Mouse (Mus musculus) heart, embryonic 12.5 days (tissue): ENCODE data around the gene Sec14l2. TPM values are rescaled to one million over a fixed set of nuclear protein-coding genes. Genes with fewer than 3 reads are reported as not detected.

ENCODE experiments used
- ATAC-seq: fragments of 200-750 bp; cut with Nextera tagmentation; 2 replicates; pipeline ENCODE4 v1.8.0; 2017; ENCODE audit warnings: moderate TSS enrichment, moderate library complexity; ENCODE audit not compliant: insufficient number of reproducible peaks, low FRiP score
- H3K27ac ChIP-seq: fragments of 300-500 bp; sonication (generic); 2 replicates; pipeline ENCODE4 v1.5.1; 2016; ENCODE audit warnings: mild to moderate bottlenecking, moderate library complexity; ENCODE audit not compliant: poor library complexity, severe bottlenecking
- H3K27me3 ChIP-seq: fragments of 300-500 bp; sonication (generic); replicated peaks from 2 replicates; pipeline ENCODE4 v1.6.1; 2016; ENCODE audit warnings: mild to moderate bottlenecking, moderate library complexity
- H3K36me3 ChIP-seq: fragments of 300-500 bp; sonication (generic); 2 replicates; pipeline ENCODE4 v1.6.1; 2016; ENCODE audit warnings: mild to moderate bottlenecking, moderate library complexity
- H3K4me1 ChIP-seq: fragments of 300-500 bp; sonication (generic); replicated peaks from 2 replicates; pipeline ENCODE4 v1.6.1; 2016; ENCODE audit warnings: mild to moderate bottlenecking
- H3K4me2 ChIP-seq: fragments of 300-500 bp; sonication (generic); 2 replicates; pipeline ENCODE4 v1.6.1; 2016; ENCODE audit warnings: mild to moderate bottlenecking, moderate library complexity
- H3K4me3 ChIP-seq: fragments of 300-500 bp; sonication (generic); 2 replicates; pipeline ENCODE4 v1.5.1; 2016; ENCODE audit warnings: mild to moderate bottlenecking
- H3K9ac ChIP-seq: fragments of 300-500 bp; sonication (generic); 2 replicates; pipeline ENCODE4 v1.6.1; 2016; ENCODE audit warnings: mild to moderate bottlenecking, moderate library complexity
- H3K9me3 ChIP-seq: fragments of 300-500 bp; sonication (generic); replicated peaks from 2 replicates; pipeline ENCODE4 v1.6.1; 2016; ENCODE audit warnings: mild to moderate bottlenecking, moderate library complexity
- WGBS: fragments of 180-500 bp; shearing (Covaris S2); methylation state at CpG from one replicate; pipeline ENCODE4 v1.1.7; 2016; 5-methylcytosine and 5-hydroxymethylcytosine counted together
- polyA plus RNA-seq: library from polyadenylated mRNA; unstranded; fragments of >200 nt; fragmentation: Nextera tagmentation; extraction: Ambion mirVana; gene quantifications from 2 replicates; pipeline ENCODE4 v1.2.1, GENCODE M21; 2016

Gene Sec14l2
- polyA plus RNA-seq, 1 experiment from 2014 or later, result 1.1 TPM

- H3K9ac ChIP-seq, result no peak overlapping the region
- H3K36me3 ChIP-seq, result no peaks in the 10 kb centered on the region
- 68% methylated on average over 7 of the region's 7 CpGs for WGBS
- H3K27ac ChIP-seq, result no peak overlapping the region
- no peak overlapping the region for H3K4me3 ChIP-seq
- H3K27me3 ChIP-seq, result 0 out of 2 replicates have a peak, but pooled peaks cover 4% of the 10 kb centered on the region
- no peaks in the 10 kb centered on the region for H3K4me1 ChIP-seq
- H3K4me2 ChIP-seq, result no peak overlapping the region
- H3K9me3 ChIP-seq, result no peaks in the 10 kb centered on the region
- ATAC-seq, result no peak
Measured at GRCm38 (mm10) chr11:4078267-4078933, 44.8 kb downstream of the Sec14l2 start.

GRCm38 (mm10) chr11:4076633-4077032 is 46.6 kb downstream of the Sec14l2 start:
- H3K4me1 ChIP-seq, result no peaks in the 10 kb centered on the region
- WGBS, result 13% methylated on average over 8 of the region's 8 CpGs
- H3K4me2 ChIP-seq, result no peak overlapping the region
- ATAC-seq, result no peak
- no peak overlapping the region for H3K27ac ChIP-seq
- no peaks in the 10 kb centered on the region for H3K9me3 ChIP-seq
- H3K36me3 ChIP-seq, result no peaks in the 10 kb centered on the region
- no peak overlapping the region for H3K4me3 ChIP-seq
- H3K9ac ChIP-seq, result no peak overlapping the region
- 0 out of 2 replicates have a peak, but pooled peaks cover 4% of the 10 kb centered on the region for H3K27me3 ChIP-seq

GRCm38 (mm10) chr11:4069664-4070063 is 53.6 kb downstream of the Sec14l2 start:
- H3K4me3 ChIP-seq, result no peak overlapping the region
- 56% methylated on average over 1 of the region's 1 CpGs for WGBS
- no peak overlapping the region for H3K9ac ChIP-seq
- H3K36me3 ChIP-seq, result no peaks in the 10 kb centered on the region
- no peak overlapping the region for H3K4me2 ChIP-seq
- peaks cover 5% of the 10 kb centered on the region; the same call in 1 of the 2 replicates for H3K27me3 ChIP-seq
- H3K4me1 ChIP-seq, result no peaks in the 10 kb centered on the region
- H3K27ac ChIP-seq, result no peak overlapping the region
- ATAC-seq, result no peak
- H3K9me3 ChIP-seq, result no peaks in the 10 kb centered on the region

GRCm38 (mm10) chr11:4064627-4065122 is 58.5 kb downstream of the Sec14l2 start, which contains the start of gene Sec14l3:
Sec14l3 (plus strand) TSS chr11:4064841.
- Histone ChIP-seq H3K4me2 (no peak within 1 kb of the TSS), H3K4me3 (no peak within 1 kb of the TSS), H3K27me3 (peaks cover 13% of the 10 kb centered on the region; the same call in 1 of the 2 replicates), H3K36me3 (no peaks in the 10 kb centered on the region), H3K27ac (no peak within 1 kb of the TSS), H3K9ac (no peak within 1 kb of the TSS), H3K4me1 (no peaks in the 10 kb centered on the region), H3K9me3 (no peaks in the 10 kb centered on the region)
- no peak for ATAC-seq
- 57% methylated on average over 5 of the region's 5 CpGs for WGBS

- Histone ChIP-seq H3K36me3 (no peaks in the 10 kb centered on the region), H3K9me3 (no peaks in the 10 kb centered on the region), H3K4me3 (no peak overlapping the region), H3K4me2 (no peak overlapping the region), H3K27me3 (peaks cover 13% of the 10 kb centered on the region; the same call in 1 of the 2 replicates), H3K27ac (no peak overlapping the region), H3K9ac (no peak overlapping the region), H3K4me1 (no peaks in the 10 kb centered on the region)
- ATAC-seq, result no peak
- WGBS, result 49% methylated on average over 6 of the region's 6 CpGs
Measured at GRCm38 (mm10) chr11:4062981-4063380, 60.2 kb downstream of the Sec14l2 start.

- H3K4me1 ChIP-seq, result no peaks in the 10 kb centered on the region
- 84% methylated on average over 4 of the region's 4 CpGs for WGBS
- no peak overlapping the region for H3K4me2 ChIP-seq
- H3K9ac ChIP-seq, result no peak overlapping the region
- no peak overlapping the region for H3K4me3 ChIP-seq
- no peaks in the 10 kb centered on the region for H3K9me3 ChIP-seq
- ATAC-seq, result no peak
- no peaks in the 10 kb centered on the region for H3K36me3 ChIP-seq
- H3K27me3 ChIP-seq, result peaks cover 13% of the 10 kb centered on the region; the same call in 1 of the 2 replicates
- no peak overlapping the region for H3K27ac ChIP-seq
Measured at GRCm38 (mm10) chr11:4062523-4062922, 60.7 kb downstream of the Sec14l2 start.

GRCm38 (mm10) chr11:4060866-4061575 is 62.2 kb downstream of the Sec14l2 start:
- no peak for ATAC-seq
- 67% methylated on average over 5 of the region's 5 CpGs for WGBS
- Histone ChIP-seq H3K36me3 (no peaks in the 10 kb centered on the region), H3K4me1 (no peaks in the 10 kb centered on the region), H3K9me3 (no peaks in the 10 kb centered on the region), H3K9ac (no peak overlapping the region), H3K4me3 (no peak overlapping the region), H3K4me2 (no peak overlapping the region), H3K27ac (no peak overlapping the region), H3K27me3 (peaks cover 13% of the 10 kb centered on the region; the same call in 1 of the 2 replicates)

- no peaks in the 10 kb centered on the region for H3K36me3 ChIP-seq
- no peak overlapping the region for H3K4me2 ChIP-seq
- no peaks in the 10 kb centered on the region for H3K4me1 ChIP-seq
- H3K4me3 ChIP-seq, result no peak overlapping the region
- 19% methylated on average over 5 of the region's 5 CpGs for WGBS
- H3K27ac ChIP-seq, result no peak overlapping the region
- no peak for ATAC-seq
- peaks cover 2% of the 10 kb centered on the region for H3K9me3 ChIP-seq
- H3K9ac ChIP-seq, result no peak overlapping the region
- H3K27me3 ChIP-seq, result no peaks in the 10 kb centered on the region
Measured at GRCm38 (mm10) chr11:4053586-4053985, 69.6 kb downstream of the Sec14l2 start.

GRCm38 (mm10) chr11:4048438-4048837 is 74.8 kb downstream of the Sec14l2 start:
- Histone ChIP-seq H3K9ac (no peak overlapping the region), H3K4me2 (no peak overlapping the region), H3K4me1 (no peaks in the 10 kb centered on the region), H3K9me3 (peaks cover 11% of the 10 kb centered on the region), H3K36me3 (no peaks in the 10 kb centered on the region), H3K27me3 (no peaks in the 10 kb centered on the region), H3K4me3 (no peak overlapping the region), H3K27ac (no peak overlapping the region)
- 81% methylated on average over 6 of the region's 6 CpGs for WGBS
- no peak for ATAC-seq

GRCm38 (mm10) chr11:4047766-4048165 is 75.4 kb downstream of the Sec14l2 start:
- no peaks in the 10 kb centered on the region for H3K27me3 ChIP-seq
- peaks cover 11% of the 10 kb centered on the region for H3K9me3 ChIP-seq
- H3K9ac ChIP-seq, result no peak overlapping the region
- no peak overlapping the region for H3K4me2 ChIP-seq
- no peak overlapping the region for H3K4me3 ChIP-seq
- no peaks in the 10 kb centered on the region for H3K4me1 ChIP-seq
- no peak for ATAC-seq
- 86% methylated on average over 2 of the region's 2 CpGs for WGBS
- no peaks in the 10 kb centered on the region for H3K36me3 ChIP-seq
- no peak overlapping the region for H3K27ac ChIP-seq
